Mouse (Mus musculus) cerebellum, adult 8-10 months (tissue): ENCODE measurements around the gene Gm45021.

Experiments used
- DNase-seq: peaks from one replicate; pipeline ENCODE4 v3.0.0; 2022

Gm45021 gene

GRCm38 (mm10) chr6:48573280-48573679, 16.1 kb upstream of the Gm45021 start:
- no peak for DNase-seq

DNA sequence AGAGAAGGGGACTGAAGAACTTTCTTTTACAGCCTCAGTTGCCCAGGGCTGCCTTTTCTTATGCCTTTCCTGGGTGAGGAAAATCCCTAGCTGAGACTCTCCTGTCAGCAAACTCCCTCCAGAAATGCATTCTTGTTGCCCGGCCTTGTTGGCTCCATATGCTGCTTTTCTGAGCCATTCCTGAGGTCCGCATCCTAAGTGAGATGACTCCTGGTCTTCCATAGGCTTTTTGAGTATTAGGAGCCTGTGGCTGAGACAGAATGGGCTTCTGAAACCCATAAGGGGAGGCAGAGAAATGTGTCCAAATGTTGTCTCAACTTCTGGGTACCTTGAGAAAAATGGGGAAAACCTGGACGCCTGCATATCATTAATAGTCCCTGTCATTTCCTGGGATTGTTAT, 15.4 kb upstream of the Gm45021 start:
- DNase-seq = no peak

- no peak for DNase-seq
Observed at GRCm38 (mm10) chr6:48578736-48579135, 10.7 kb upstream of the Gm45021 start.

GRCm38 (mm10) chr6:48579215-48579648, 10.2 kb upstream of the Gm45021 start:
- DNase-seq = no peak

DNA sequence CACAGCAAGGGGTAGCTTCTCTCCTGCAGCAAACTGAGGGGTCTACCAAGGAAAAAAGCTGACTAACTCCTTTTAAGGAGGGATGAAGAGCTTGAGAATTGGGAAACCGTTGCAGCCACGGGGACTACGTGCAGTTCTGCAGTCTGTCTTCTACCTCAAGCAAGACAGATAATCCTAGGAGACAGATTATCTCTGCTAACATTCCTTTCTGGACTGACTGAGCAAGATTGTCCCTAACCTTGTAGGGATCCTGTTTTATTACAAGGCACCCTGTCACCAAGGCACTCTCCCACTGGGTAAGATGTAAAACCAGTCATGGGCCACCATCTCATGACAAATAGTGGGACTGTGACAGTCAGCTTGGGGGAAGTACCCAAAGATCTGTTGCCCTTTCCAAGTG, 8.2 kb upstream of the Gm45021 start:
- DNase-seq = no peak

DNA sequence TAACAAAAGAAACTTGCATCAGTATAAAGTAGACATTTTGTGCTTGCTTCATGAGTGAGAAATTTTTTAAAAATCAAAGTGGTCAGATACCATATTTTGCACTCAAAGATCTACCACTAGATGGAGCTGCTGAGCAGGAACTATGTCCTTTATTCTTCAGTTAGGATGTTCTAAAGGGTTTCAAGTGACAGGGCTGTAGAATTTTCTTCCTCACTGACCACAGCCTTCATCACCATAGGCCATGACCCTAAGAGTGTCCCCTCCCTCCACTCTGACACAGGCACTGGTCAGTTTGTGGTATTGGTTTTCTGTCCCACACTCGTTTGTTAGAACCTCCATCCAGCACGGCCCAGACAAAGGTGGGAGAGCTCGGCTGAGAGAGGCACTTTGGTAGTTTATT, 7.4 kb upstream of the Gm45021 start:
- peak; percentile 67 for DNase-seq

DNA sequence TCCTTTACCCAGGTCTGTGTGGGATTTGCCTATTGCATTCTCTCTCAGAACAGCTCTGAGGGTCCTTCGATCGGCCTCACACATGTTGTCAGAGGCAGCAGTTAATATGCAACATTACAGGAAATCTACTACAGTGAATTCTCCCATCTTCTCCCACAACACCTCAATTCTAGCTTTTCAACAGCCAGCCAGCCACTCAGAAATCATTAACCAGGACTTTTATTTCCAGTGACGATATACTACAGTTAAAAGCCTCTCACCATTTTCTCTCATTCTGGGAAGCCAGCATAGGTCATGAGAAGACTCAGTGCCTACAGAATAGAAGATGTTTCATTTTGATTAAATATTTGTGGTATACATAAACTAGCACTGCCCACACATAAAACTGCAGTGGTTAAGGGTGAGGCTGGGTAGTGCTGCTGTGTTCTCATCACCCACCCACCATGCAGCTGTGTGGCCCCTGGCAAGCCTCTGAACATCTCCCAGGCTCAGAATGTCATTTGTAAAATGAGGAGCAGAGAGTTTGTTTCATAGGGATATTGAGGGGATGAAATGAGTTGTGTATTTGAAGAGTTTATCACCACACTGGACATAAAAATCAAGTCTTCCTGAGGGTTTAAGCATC, 1.9 kb downstream of the Gm45021 start:
- DNase-seq = no peak

- DNase-seq = no peak
Observed at GRCm38 (mm10) chr6:48591871-48592270, 2.5 kb downstream of the Gm45021 start.

- DNase-seq = peak; percentile 97
Observed at GRCm38 (mm10) chr6:48593158-48594042, 4.0 kb downstream of the Gm45021 start, which contains the start of the genes Repin1 and Gm44965. Gene Repin1, plus strand, starts transcription at chr6:48593883. Gene Gm44965, plus strand, starts transcription at chr6:48593941.

DNA sequence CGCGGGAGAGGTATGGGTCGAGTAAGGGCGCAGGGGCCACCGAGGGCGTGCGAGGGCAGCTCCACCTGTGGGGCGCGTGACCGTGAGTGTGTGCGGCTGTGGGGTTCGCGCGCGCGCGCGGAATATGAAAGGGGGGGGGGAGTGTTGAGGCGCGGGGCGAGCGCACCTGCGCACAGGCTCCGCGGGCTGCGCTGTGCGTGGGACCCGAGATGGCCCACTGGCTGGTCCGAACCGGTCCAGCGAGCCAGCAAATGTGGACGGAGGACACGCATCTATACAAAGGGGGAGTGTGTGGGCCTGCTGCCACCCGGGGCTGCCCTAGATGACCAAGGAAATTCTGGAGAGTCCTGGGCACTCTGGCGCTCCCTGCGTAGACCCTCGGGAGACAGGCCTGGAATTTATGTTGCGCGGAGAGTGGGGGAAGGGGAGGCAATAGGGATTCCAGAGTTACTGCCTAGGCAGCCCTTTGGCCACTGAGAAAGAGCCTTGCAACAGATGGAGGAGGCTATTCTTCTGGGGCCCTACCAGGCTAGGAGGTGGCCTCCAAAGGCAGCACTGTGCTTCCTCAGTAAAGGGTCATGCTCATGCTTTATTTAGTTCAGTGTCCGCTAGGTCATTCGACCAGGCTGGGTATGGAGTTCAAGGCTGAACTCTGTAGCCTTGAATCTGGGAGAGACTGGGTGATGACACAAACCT, 4.8 kb downstream of the Gm45021 start:
- DNase-seq = peak; percentile 53

- DNase-seq = no peak
Observed at GRCm38 (mm10) chr6:48595278-48595677, 5.9 kb downstream of the Gm45021 start.

DNA sequence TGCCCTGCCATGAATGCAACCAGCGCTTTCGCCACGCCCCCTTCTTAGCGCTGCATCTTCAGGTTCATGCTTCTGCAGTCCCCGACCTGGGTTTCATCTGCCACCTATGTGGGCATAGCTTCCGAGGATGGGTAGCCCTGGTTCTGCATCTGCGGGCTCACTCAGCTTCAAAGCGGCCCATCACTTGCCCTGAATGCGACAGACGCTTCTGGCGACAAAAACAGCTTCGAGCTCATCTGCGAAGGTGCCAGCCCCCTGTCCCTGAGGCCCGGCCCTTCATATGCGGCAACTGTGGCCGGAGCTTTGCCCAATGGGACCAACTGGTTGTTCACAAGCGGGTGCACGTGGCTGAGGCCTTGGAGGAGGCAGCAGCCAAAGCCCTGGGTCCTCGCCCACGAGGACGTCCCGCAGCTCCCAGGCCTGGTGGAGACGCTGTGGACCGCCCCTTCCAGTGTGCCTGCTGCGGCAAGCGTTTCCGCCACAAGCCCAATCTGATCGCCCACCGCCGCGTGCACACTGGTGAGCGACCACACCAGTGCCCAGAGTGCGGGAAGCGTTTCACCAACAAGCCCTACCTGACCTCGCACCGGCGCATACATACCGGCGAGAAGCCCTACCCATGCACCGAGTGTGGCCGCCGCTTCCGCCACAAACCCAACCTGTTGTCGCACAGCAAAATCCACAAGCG, 7.3 kb downstream of the Gm45021 start:
- peak; percentile 29 for DNase-seq

DNA sequence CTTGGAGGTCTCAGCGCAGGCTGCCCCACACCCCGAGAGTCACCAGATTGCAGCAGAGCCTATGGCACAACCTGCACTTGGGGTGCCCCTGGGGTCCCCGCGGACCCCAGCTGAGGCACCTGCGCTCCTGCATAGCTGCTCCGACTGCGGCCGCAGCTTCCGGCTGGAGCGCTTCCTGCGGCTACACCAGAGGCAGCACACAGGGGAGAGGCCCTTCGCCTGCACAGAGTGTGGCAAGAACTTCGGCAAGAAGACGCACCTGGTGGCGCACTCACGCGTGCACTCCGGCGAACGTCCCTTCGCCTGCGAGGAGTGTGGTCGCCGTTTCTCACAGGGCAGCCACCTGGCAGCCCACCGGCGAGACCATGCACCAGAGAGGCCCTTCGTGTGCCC, 7.8 kb downstream of the Gm45021 start:
- no peak for DNase-seq

GRCm38 (mm10) chr6:48600594-48600993, 11.2 kb downstream of the Gm45021 start:
- no peak for DNase-seq

- DNase-seq = peak; percentile 98
Observed at GRCm38 (mm10) chr6:48601271-48602079, 12.1 kb downstream of the Gm45021 start, which contains the start of gene Zfp775. Gene Zfp775, plus strand, starts transcription at chr6:48602063.

- DNase-seq = no peak
Observed at GRCm38 (mm10) chr6:48602080-48602741, 12.8 kb downstream of the Gm45021 start.

- no peak for DNase-seq
Observed at GRCm38 (mm10) chr6:48608124-48608523, 18.7 kb downstream of the Gm45021 start.

GRCm38 (mm10) chr6:48609512-48609911, 20.1 kb downstream of the Gm45021 start:
- no peak for DNase-seq

DNA sequence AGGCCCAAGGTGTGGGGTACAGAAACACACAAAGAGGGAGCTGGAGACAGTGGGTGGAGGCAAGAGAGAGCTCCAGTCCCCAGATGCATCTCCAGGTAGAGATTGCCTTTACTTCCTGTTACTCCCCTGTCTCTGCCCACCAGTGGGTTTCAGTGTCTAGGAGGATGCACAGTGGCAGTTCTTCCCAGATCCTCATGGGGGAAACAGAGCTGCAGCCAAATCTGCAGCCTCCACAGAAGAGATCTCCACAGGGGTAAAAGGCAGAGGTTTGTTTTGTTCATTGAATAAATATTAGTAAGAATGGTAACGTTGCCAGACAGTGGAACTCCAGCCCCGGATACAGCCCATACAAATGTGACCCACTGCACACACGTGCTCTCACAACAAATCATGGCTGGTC, 21.2 kb downstream of the Gm45021 start:
- no peak for DNase-seq

DNA sequence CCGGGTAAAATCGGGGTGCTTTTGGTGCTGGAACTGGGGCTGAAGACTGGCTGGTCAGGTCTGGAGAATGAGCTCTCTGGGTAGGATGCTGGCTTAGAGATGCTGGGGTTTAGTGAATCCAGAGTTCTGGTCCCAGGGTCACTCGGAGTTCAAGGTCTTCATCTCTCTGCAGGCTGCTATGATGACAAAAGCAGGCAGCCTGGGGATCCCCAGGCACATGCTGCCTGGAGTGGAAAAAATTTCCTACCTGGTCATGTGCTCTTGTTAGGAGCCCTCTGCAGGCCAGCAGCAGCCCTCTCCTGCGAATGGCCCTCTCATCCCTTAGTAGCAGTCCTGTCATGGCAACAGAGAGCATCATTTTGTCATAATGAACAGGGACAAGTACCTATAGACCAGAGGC, 24.1 kb downstream of the Gm45021 start:
- DNase-seq = no peak

DNA sequence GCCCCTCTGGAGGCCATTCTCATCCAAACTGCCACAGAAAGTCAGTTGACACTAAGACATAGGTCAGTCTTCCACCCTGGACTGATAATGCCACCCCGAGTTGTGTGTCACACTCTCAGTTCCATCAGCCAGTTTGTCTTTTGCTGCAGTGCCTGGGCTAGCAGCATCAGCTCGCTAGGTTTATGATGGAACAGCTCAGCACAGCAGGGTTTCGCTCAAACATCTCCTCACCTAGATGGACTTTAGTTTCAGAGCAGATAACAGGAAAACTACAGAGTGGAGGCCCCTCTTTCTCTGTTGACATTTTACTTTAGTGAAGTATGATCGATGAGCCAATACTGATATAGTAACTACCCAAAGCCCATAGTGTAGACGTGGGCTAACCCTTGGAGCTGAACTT, 25.3 kb downstream of the Gm45021 start:
- DNase-seq = no peak
